Mouse (Mus musculus) cerebellum, postnatal 36 days (tissue): Measurements from ENCODE around the gene Rbm19.

Experiments used
- DNase-seq, 2 experiments: peaks; one replicate each; pipeline ENCODE4 v3.0.0; 2021 to 2022; ENCODE audit warnings: mixed read lengths in 2 of 2

Gene Rbm19

DNA sequence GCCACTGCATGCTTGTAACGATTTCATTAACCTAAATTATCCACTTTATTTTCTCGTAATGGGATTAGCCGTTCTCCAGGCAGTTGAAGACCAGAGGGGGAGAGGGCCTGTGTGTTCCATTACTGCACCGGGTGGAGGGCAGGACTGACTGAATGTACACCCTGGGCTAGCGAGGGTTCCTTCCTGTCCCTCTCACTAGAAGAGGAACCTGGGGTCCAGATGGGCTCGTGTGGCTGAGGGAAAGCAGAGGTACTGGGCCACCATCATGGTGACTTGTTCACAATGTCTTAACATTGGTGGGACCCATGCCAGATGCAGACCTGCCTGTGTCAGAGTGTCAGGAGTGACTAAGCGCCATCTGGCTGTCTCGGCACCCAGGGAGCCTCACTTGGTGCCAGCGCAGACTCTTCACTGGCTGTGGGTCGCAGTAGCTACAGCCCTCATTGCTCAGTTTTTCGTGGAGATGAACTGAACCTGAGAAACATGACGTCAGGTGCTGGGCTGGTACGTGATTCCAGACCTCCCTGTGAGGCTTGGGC lies 51.6 kb downstream of the Rbm19 start:
- DNase-seq, result peak; percentile 86 to 89

GRCm38 (mm10) chr5:120171865-120172728 lies 55.8 kb downstream of the Rbm19 start:
- no peak for DNase-seq

DNA sequence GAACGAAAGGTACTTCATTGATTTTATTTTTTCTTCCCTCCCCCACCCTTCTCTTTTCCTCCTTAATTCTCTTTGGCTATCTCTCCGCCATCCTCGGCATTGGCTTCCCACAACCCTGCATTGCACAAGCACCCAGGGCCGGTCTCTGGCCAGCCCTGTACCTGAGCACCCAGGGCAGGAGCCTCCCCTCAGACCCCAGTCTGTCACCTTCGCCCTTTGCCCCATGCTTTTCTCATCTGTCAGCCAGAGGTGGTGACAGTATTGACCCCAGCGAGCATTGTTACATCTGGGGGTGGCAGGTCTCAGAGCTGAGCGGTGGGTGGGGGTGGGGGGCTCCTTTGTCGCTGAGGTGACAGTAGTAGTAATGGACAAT lies 56.5 kb downstream of the Rbm19 start:
- DNase-seq, result no peak

DNA sequence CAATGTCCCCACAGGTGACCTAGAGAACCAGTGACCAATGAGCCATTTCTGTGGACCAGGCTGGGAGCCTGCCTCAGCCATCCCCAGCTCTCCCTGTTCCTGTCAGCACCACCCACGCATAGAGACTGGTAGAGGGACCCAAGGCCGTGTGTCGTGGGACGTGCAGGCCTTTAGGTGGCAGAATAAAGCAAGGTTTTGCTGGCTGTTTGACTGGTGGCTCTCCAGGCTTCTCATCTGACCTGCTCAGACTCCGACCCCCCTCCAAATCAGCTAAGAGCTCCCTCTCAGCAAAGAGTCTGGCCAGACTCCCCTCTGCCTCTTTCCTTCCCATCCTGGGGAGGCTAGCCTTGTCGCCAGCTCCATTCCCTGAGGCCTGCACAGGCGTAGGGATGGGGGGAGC lies 58.1 kb downstream of the Rbm19 start:
- DNase-seq, result peak; percentile 71 to 72

DNA sequence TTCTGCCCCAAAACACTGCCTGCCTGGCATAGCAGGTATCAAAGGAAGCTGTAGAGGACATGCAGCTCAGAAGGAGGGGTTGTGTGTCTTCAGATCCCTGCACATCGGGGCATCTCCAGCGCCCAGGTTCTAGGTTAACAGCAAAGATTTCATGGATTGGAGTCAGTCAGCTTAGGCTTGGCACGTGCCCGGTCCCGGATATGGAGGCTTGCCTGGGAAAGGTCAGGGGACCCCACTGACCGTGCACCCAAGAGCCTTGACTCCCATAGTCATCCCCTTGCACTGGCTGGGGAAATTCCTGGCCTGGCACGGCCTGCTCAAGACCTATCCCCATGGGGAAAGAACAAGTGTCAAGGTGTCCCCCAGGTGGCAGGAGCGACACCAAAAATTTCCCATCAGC lies 59.0 kb downstream of the Rbm19 start:
- DNase-seq, result no peak

- peak in 1 of 2 experiments; percentile 71 for DNase-seq
These were observed 60.2 kb downstream of the Rbm19 start for GRCm38 (mm10) chr5:120176246-120177065.

GRCm38 (mm10) chr5:120177066-120177340 lies 60.7 kb downstream of the Rbm19 start:
- peak in 1 of 2 experiments; percentile 72 for DNase-seq

DNA sequence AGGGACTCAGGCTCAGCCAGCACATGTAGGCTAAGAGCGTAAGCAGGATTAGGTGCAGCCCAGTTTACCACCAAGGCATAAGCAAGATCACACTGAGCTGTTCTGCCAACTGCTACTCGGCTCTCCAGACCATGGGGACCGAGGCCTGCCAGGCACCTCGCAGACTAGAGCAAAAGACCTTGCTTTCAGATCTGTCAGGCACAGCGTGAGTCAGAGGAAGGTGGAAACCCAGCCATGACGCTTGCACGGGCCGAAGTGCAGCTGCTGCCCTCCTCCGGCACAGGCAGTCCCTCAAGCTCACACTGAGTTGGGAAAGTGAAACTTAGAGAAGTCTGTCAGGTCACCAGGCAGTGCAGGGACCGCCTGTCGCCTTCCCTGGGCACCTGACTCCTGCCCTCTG lies 63.8 kb downstream of the Rbm19 start:
- DNase-seq, result peak; percentile 31 to 48

- no peak for DNase-seq
These were observed 65.1 kb downstream of the Rbm19 start for GRCm38 (mm10) chr5:120181384-120181783.

- DNase-seq, result no peak
These were observed 67.1 kb downstream of the Rbm19 start for GRCm38 (mm10) chr5:120183321-120183720.

- DNase-seq, result no peak
These were observed 67.5 kb downstream of the Rbm19 start for GRCm38 (mm10) chr5:120183790-120184189.

DNA sequence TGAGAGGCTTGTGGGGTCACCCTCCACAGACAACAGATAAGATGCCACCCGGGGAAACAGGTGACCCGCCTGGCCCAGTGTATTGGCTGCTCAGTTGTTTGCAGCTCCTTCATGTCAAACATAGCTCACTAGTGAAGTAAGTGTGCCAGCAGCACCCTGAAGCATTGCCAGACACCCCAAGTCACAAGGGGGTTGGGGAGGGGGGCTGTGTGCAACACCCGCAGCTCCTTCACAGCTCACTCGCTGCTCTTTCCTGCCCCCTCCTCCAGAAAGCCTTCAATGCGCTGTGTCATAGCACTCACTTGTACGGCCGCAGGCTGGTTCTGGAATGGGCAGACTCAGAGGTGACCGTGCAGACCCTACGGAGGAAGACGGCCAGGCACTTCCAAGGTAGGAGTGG lies 69.7 kb downstream of the Rbm19 start:
- no peak for DNase-seq

DNA sequence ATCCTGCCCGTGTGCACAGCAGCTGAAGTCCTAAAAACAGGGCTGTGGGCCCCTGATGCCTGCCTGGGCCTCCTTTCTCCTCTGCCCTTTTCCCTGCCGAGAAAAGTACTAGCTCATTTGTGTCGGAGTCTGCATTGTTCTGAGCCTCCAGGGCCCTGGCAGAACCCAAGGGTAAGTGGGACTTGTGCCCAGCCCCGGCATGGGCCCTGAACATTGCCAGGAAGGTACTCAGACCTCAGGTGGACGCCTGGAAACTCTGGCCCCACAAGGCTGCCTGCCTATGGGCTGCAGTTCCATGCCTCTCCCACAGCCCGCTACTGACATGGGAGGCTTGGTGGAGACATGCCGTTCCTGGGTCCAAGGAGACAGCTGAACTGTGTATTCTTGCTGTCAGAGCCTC lies 72.3 kb downstream of the Rbm19 start:
- DNase-seq, result peak; percentile 88 to 90

DNA sequence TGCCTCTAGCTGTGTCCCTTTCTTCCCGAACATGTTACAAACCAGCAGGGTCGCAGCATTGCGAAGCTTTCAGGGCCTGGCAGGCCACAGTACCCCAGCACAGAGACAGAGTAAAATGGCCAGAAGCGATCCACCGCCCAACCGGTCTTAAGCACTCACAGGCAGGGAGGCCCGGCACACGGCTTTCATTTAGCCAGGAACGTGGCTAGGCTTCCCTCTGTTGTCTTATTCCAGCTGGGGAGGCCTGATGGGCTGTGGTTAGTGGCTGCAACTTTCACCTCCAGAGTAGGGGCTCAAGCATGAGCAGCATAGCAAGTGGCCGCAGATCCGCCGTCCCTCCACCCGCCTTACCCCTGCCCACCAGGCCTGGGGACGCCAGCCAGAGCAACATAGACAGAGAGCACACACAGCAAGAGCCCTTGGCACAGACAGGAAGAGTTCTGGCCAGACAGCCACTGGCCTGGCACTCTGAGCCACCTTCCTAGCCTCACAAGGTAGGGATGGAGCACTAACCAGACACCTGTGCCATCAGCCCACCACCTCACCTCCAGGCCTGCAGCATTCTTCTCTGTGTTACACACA lies 73.8 kb downstream of the Rbm19 start:
- DNase-seq, result peak; percentile 53 to 54

DNA sequence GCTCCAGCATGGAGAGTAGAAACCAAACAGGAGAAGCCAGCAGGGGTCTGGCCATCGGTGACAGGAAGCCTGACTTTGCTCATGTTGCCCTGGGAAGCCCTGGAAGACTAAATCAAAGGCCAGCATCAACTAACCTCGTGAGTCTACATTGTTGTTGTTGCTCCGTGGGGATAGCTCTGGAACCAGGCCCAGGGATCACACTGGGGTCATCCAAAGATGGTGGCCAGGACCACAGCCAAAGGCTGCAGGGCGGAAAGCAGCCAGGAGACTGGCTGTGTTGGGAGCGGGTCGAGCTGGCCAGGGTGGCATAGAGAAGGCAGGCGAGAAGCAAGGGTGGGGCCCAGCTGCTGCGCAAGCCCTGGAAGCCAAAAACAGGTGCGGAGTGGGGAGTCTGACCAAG lies 75.4 kb downstream of the Rbm19 start:
- no peak for DNase-seq

DNA sequence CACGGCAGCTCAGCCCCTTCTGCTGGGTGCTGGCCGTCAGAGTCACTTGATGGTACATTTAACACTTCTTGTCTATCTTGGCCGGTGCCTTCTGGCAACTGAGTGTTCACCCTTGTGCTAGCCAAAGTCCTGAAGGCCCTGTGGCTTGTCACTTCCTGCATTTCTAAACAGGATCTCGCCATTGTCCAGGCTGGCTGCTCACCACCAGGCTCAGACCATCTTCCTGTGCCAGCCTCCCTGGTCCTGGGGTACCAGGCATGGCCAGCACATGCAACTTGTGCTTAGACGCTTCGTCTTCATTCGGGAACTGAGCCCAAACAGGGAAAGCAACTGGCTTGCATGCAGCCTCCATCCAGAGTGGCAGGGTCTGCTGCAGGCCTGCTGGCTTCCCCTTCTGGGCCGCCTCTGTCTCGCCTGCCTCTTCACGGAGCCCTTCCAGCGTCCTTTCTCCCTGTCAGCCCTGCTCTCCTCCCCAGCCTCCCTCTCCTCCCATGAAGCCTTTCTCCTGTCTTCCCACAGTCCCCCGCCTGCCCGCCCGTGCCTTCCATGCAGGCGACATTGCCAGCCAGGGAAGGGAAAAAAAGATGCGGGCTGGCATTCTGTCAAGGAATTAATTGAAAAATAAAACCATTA lies 78.2 kb downstream of the Rbm19 start:
- DNase-seq, result no peak

GRCm38 (mm10) chr5:120194948-120195347 lies 78.7 kb downstream of the Rbm19 start:
- no peak for DNase-seq

DNA sequence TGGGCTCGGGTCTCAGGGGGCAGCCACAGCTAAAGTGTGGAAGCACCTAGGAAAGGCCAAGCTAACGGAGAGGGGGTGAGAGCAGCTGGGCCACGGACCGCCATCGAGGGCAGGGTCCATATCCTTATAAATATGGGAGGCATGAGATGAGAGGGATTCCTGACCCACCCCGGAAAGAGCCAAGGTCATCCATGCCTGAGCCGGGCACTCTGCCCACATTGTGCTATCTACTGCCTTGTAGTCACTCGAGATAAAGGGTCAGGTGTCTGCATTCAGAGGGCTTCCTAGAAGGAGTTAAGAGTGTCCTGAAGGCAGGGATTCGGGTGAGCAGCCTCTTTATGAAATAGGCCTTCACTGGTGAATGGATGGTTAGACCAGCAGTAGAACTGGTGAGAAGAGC lies 80.6 kb downstream of the Rbm19 start:
- no peak for DNase-seq

DNA sequence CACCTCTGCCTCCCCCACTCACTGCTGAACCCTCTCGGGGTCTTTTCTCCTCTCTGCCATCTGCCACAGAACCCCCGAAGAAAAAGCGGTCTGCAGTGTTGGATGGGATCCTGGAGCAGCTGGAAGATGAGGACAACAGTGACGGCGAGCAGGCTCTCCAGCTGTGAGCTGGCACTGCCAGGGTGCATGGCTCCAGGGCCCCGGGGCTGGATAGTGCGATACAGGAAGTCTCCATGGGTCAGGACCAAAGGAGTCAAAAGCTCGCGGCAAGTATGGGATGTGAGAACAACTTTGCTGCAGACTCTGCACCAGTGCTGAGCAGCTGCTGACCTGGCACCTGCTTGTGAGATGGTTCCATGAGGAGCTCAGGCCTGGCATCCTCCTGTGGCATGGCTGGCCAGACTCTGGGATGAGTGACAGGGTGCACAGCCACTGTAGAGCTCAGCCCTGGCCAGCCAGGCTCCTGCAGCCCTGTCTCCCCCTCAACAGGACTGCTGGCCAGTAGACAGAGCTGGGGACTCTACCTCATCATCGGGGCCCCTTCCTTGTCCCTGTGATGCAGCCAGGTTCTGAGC lies 81.6 kb downstream of the Rbm19 start:
- DNase-seq, result no peak

DNA sequence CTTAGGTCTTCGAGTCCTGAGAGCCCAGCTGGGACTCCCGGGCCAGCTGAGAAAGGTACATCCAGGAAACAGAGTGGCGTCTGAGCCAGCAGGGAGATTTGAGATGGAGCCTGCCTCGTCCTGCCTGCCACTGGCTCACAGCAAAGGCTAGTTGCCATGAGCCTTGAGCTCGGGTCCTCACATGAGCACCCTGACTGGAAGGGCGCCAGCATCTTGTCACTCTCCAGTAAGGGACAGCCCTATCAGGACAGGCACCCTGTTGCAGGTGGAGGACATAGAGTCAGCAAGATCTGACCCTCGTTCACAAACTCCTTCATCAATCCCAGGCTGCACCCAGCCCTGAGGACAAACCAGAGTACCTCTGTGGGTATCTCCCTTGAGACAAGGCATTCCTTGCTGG lies 83.6 kb downstream of the Rbm19 start:
- DNase-seq, result no peak

GRCm38 (mm10) chr5:120204316-120204715 lies 88.1 kb downstream of the Rbm19 start:
- no peak for DNase-seq

DNA sequence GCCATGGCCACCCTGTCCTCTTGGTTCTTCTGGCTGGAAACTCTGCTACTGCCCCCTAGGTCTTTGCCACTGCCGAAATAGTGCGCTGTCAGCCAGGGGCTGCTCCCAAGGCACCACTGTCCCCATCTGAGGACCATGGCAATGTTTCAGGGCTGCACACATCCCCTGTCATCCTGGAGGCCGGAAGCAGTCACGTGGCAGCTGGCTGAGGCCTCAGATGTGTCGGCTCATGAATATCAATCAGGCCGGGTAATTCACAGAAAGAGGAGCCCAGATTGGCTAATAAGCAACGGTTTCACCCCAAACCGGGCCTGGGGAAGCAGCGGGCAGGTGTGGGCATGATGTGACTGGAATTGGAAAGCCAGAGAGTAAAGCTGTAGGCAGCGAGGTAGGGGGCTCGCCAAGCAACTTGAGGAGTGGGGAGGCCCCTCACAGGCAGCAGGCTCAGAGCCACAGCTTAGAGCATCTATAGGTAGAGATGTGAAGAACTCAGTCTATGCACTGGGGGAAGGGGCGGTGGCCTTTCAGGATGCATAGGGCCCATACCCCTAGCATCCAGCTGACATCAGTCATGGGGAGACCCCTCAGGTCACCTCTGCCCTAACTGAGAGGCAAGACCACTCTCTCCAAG lies 90.2 kb downstream of the Rbm19 start:
- no peak for DNase-seq
